Mouse (Mus musculus): ENCODE data around the gene Ptprb. TPM values are rescaled to one million over a fixed set of nuclear protein-coding genes. Genes with fewer than 3 reads are reported as not detected.

Ptprb gene
- polyA plus RNA-seq, 1 experiment from 2014 or later, result 3.4 TPM

Other genes starting within 250 kb of the Ptprb start
- 0.15 and 0.19 TPM in 2 replicates for gene 4933416C03Rik, start 161.6 kb upstream of the Ptprb start, polyA plus RNA-seq (2015; fragmentation: Nextera tagmentation; extraction: Ambion mirVana)
- gene Kcnmb4, start 198.4 kb downstream of the Ptprb start, polyA plus RNA-seq (2015; fragmentation: Nextera tagmentation; extraction: Ambion mirVana), result 28.3 and 30.9 TPM in 2 replicates